Mouse (Mus musculus): ENCODE measurements around the gene Gm37419. TPM values are rescaled to one million over a fixed set of nuclear protein-coding genes. Genes with fewer than 3 reads are reported as not detected.

The Gm37419 gene
- polyA plus RNA-seq, 1 experiment, result not detected

DNA sequence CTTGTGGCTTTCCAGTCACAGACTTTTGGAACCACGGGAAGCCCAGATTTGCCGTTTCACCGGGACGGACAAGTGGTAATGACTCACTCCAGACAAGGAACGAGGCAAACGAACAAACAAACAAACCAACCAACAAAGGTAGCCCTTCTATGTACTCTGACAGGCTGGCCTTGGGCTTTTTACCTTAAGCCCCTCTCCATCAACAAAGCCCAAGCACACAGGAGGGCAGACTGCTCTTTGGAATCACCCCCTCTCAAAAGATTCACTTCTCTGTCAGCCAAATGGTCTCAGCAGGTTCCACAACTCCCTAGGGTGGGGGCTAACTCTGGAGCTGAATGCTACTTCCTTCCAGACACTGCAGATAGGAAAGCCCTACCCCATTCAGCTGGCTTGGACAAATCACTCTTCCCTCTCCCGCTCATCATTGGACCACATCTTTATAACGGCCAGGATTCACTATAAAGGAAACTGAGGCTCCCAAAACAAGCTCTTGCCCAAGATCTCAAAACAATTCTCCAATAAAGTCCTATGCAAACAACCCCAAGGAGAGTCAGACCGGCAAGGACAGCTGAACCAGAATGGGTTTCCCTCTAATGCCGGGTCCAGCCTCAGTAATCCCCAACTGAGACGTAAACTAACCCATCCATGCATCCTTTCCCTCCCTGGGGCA is 7.9 kb upstream of the Gm37419 start:
- H3K4me1 ChIP-seq (ENCODE audit: control insufficient read depth, insufficient read depth, low read length), result peaks cover 23% of the 10 kb centered on the region; the same call in 1 of the 2 replicates
- H3K4me3 ChIP-seq (ENCODE audit: insufficient read depth, low read depth, low read length), result peak overlapping the region; percentile 34
- DNase-seq, result no peak
- no peaks in the 10 kb centered on the region for H3K27me3 ChIP-seq (replicated peaks; ENCODE audit: control insufficient read depth, insufficient read depth, low read length)
- no peak for TF ChIP-seq POLR2A (IDR thresholded peaks at IDR 0.05; ENCODE audit: low read depth, low read length)
- no peak for TF ChIP-seq CTCF (conservative IDR thresholded peaks at IDR 0.05; ENCODE audit: insufficient read depth, insufficient read length, low read depth, low read length)
- H3K27ac ChIP-seq (ENCODE audit: insufficient read depth, low read depth, low read length), result no peak overlapping the region
- peaks cover 4% of the 10 kb centered on the region; the same call in 1 of the 2 replicates for H3K36me3 ChIP-seq (ENCODE audit: control insufficient read depth, insufficient read depth, low read length)
- WGBS, result 50% methylated on average over 11 of the region's 11 CpGs

DNA sequence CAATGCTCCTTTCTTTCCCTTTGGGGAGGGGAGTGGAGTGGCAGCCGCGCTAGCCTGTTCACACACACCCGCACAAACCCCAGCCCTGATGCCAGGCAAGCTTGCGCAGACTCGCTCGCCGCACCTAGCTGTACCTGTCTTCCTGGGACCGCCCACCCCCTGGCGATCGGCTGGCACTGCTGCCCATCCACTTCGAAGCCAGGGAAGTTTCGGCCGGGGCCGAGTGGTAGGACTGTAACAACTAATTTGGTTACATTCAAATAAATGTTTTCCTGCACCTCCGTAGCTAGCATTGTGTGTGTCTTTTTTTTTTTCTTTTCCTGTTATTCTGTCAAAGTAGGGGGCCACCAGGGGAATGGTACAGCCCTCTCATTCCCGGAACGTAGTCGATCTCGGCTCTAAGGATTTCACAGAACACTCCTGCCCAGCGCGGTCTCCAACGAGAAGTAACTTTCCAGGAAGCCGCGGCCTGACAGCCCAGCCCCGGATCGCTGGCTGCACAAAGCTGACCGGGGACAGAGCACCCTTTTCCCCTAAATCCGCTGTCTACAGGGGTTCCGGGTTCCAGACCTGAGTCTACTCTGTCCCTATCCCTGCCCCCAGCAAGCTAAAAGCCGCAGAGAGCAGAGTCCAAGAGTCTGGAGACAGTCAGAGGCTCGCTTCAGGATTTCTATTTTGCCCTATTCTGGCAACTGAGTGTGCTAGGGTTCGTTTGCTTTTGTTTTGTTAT is 7.1 kb upstream of the Gm37419 start:
- H3K36me3 ChIP-seq (ENCODE audit: control insufficient read depth, insufficient read depth, low read length), result peaks cover 4% of the 10 kb centered on the region; the same call in 1 of the 2 replicates
- DNase-seq, result peak; percentile 79
- H3K27me3 ChIP-seq (replicated peaks; ENCODE audit: control insufficient read depth, insufficient read depth, low read length), result no peaks in the 10 kb centered on the region
- WGBS, result 11% methylated on average over 32 of the region's 32 CpGs
- no peak for TF ChIP-seq POLR2A (IDR thresholded peaks at IDR 0.05; ENCODE audit: low read depth, low read length)
- no peak for TF ChIP-seq CTCF (conservative IDR thresholded peaks at IDR 0.05; ENCODE audit: insufficient read depth, insufficient read length, low read depth, low read length)
- H3K27ac ChIP-seq (ENCODE audit: insufficient read depth, low read depth, low read length), result peak overlapping the region; percentile 24
- H3K4me3 ChIP-seq (ENCODE audit: insufficient read depth, low read depth, low read length), result peak overlapping the region; percentile 34
- H3K4me1 ChIP-seq (ENCODE audit: control insufficient read depth, insufficient read depth, low read length), result peaks cover 23% of the 10 kb centered on the region; the same call in 1 of the 2 replicates

DNA sequence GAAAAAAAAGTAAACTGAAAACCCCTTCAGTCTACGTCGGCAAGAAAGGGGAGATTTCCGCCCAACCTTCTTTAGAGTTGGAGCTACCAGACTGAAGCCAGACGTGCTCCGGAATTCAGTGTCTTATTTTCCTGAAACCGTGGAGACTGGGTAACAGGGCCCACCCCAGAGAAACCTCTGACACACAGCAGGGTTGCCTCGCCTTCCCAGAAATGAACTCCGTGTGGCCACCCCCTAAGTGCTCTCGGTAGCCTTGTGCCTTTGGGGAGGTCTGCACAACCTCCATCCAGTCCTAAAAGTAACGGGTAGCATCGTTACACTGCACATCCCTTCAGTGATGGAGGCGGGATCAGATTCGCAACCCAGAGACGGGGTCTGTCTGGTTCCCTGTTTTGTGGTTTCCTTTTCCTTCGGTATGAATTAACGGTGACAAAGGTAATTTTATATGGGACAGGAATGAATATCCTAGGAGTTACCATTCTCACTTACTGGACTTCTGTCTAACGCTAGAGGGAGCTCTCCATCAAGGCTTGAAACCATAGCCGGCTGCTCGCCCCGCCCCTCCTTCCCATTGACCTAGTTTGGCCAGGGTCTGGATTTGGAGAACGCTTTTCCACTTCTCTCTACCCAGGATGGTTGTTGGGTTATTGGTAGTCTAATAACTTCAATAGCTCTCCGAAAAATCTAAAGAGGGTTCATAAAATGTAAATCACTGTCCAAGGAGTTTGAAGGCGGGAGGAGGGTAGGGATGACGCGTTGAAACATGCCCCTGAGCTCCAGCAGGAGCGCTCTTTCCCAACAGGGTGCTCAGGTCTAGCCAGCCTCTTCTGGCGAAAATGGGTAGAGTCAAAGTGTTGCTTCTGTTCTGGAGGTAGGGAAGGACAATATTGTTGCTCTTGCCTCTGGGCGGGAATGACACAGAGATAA is 6.1 kb upstream of the Gm37419 start:
- Histone ChIP-seq H3K4me3 (ENCODE audit: insufficient read depth, low read depth, low read length) (peak overlapping the region; percentile 51), H3K4me1 (ENCODE audit: control insufficient read depth, insufficient read depth, low read length) (peaks cover 23% of the 10 kb centered on the region; the same call in 1 of the 2 replicates), H3K27ac (ENCODE audit: insufficient read depth, low read depth, low read length) (peak overlapping the region; percentile 54), H3K36me3 (ENCODE audit: control insufficient read depth, insufficient read depth, low read length) (peaks cover 4% of the 10 kb centered on the region; the same call in 1 of the 2 replicates), H3K27me3 (replicated peaks; ENCODE audit: control insufficient read depth, insufficient read depth, low read length) (no peaks in the 10 kb centered on the region)
- TF ChIP-seq CTCF (conservative IDR thresholded peaks at IDR 0.05; ENCODE audit: insufficient read depth, insufficient read length, low read depth, low read length) (peak; percentile 68), POLR2A (IDR thresholded peaks at IDR 0.05; ENCODE audit: low read depth, low read length) (no peak)
- peak; percentile 94 for DNase-seq
- 11% methylated on average over 28 of the region's 28 CpGs for WGBS

DNA sequence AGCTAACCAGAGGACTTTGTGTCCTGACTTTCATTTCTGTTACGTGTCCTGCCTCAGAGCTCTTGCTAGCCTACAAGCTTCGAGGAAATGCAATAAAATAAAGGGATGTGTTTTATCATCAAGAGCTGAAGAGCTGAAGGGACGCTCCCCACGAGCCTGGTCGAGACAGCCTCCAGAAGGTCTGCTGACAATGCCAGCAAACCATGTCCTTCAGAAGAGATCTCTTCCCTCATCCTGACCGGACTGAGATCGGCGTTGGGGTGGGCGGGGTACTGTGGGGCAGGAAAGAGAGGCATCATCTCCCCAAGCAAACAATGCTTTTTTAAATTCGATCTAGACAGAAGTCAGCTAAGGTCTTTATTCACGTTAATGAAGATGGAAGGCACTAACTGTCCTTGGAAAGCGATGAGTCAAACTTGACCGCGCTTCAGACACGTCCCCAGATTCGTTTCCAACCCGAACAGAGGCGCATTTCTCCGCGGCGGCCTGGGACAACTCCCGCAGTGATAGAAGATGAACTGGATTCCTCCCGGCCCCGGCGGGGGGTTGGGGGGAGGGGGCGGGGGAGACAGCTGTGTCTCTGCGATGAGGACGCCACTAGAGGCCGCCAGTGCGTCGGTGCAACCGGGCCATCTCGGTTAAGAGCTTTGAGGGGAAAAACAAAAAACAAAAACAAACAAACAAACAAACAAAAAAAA is 5.2 kb upstream of the Gm37419 start:
- Histone ChIP-seq H3K36me3 (ENCODE audit: control insufficient read depth, insufficient read depth, low read length) (no peaks in the 10 kb centered on the region), H3K27me3 (replicated peaks; ENCODE audit: control insufficient read depth, insufficient read depth, low read length) (no peaks in the 10 kb centered on the region), H3K27ac (ENCODE audit: insufficient read depth, low read depth, low read length) (peak overlapping the region; percentile 60), H3K4me1 (ENCODE audit: control insufficient read depth, insufficient read depth, low read length) (peaks cover 23% of the 10 kb centered on the region; the same call in 1 of the 2 replicates), H3K4me3 (ENCODE audit: insufficient read depth, low read depth, low read length) (peak overlapping the region; percentile 51)
- peak; percentile 83 for DNase-seq
- TF ChIP-seq POLR2A (IDR thresholded peaks at IDR 0.05; ENCODE audit: low read depth, low read length) (no peak), CTCF (conservative IDR thresholded peaks at IDR 0.05; ENCODE audit: insufficient read depth, insufficient read length, low read depth, low read length) (peak; percentile 54)
- WGBS, result 3% methylated on average over 33 of the region's 33 CpGs

DNA sequence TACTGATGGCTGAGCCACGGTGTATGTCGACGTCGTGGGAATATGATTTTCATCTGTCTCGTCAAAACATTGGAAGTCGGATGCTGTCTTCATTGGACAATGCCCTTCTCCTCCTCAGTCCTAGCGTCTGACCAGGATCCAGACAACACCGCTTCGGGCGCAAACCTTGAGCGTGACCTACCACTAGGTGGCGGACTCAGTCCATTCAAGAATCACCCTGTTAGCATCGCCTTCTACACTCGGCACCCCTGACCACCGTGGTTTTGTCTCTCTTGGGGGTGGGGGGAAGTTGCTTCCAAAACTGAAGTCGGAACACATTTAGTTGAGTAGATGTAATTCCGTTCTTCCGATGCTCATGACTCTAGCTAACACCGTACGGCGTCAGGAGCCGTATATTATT is 4.1 kb upstream of the Gm37419 start:
- H3K4me3 ChIP-seq (ENCODE audit: insufficient read depth, low read depth, low read length), result peak overlapping the region; percentile 62
- peaks cover 23% of the 10 kb centered on the region; the same call in 1 of the 2 replicates for H3K4me1 ChIP-seq (ENCODE audit: control insufficient read depth, insufficient read depth, low read length)
- DNase-seq, result peak; percentile 96
- no peaks in the 10 kb centered on the region for H3K27me3 ChIP-seq (replicated peaks; ENCODE audit: control insufficient read depth, insufficient read depth, low read length)
- TF ChIP-seq CTCF (conservative IDR thresholded peaks at IDR 0.05; ENCODE audit: insufficient read depth, insufficient read length, low read depth, low read length) (peak; percentile 97), POLR2A (IDR thresholded peaks at IDR 0.05; ENCODE audit: low read depth, low read length) (no peak)
- peak overlapping the region; percentile 80 for H3K27ac ChIP-seq (ENCODE audit: insufficient read depth, low read depth, low read length)
- WGBS, result under 1% methylated on average over 22 of the region's 22 CpGs
- H3K36me3 ChIP-seq (ENCODE audit: control insufficient read depth, insufficient read depth, low read length), result no peaks in the 10 kb centered on the region

DNA sequence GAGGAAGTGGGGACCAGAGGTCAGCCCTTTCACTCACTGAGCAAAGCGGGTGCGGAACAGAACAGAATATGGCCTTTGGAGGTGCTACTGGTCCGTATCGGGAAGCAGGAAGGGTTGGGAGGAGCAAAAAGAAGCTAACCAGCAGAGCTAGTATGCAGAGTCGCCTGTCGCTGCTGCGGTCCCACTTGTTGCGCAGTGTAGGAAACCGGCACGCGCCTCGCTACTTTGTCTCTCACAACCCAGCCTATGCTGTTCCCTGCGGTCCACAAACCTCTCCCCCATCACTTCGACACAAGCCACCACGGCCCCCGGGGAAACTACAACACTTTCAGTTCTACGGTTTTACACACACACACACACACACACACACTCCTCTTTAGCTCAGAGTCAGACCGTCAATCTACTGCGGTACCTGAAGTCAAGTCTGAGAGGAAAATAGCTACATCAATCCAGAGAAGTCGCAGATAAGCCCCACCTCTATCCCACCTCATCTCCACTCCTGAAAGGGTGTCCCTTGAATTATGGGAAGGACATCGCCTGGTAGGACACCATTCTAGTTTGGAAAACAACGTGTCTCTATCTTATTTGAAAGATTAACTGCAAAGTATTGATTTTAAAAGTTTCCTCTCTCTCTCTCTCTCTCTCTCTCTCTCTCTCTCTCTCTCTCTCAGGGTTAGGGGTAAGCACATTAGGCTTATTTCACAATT is 3.4 kb upstream of the Gm37419 start:
- Histone ChIP-seq H3K36me3 (ENCODE audit: control insufficient read depth, insufficient read depth, low read length) (no peaks in the 10 kb centered on the region), H3K4me1 (ENCODE audit: control insufficient read depth, insufficient read depth, low read length) (peaks cover 17% of the 10 kb centered on the region; the same call in 1 of the 2 replicates), H3K4me3 (ENCODE audit: insufficient read depth, low read depth, low read length) (peak overlapping the region; percentile 62), H3K27me3 (replicated peaks; ENCODE audit: control insufficient read depth, insufficient read depth, low read length) (no peaks in the 10 kb centered on the region), H3K27ac (ENCODE audit: insufficient read depth, low read depth, low read length) (peak overlapping the region; percentile 80)
- DNase-seq, result peak; percentile 79
- TF ChIP-seq CTCF (conservative IDR thresholded peaks at IDR 0.05; ENCODE audit: insufficient read depth, insufficient read length, low read depth, low read length), result 0 out of 2 replicates have a peak, but pooled peaks have one; percentile 1
- peak; percentile 71 for TF ChIP-seq POLR2A (IDR thresholded peaks at IDR 0.05; ENCODE audit: low read depth, low read length)
- WGBS, result under 1% methylated on average over 22 of the region's 22 CpGs
